Mouse (Mus musculus) brain, embryonic 18.5 days (tissue): Measurements from ENCODE around the gene Tulp2.
"Not testable (repeated sequence)": the region's sequence is repeated elsewhere in the genome, so short reads cannot be mapped to it uniquely, and the experiment has no call there.

Experiments
- DNase-seq: peaks from one replicate; pipeline ENCODE4 v3.0.0-alpha.2; 2012; ENCODE audit warnings: low read depth, low spot score

Gene Tulp2

GRCm38 (mm10) chr7:45486761-45487415 lies 5.2 kb downstream of the Tulp2 start, which contains the start of gene Gm45808:
Gene Gm45808 (minus strand): TSS chr7:45486811.
- no peak for DNase-seq

- no peak for DNase-seq
These were observed 6.2 kb downstream of the Tulp2 start for GRCm38 (mm10) chr7:45487861-45488292.

- DNase-seq, result no peak
These were observed 6.9 kb downstream of the Tulp2 start, which contains the start of gene Dhdh for GRCm38 (mm10) chr7:45488293-45489204. Gene Dhdh (minus strand): TSS chr7:45488805.

- DNase-seq, result no peak
These were observed 7.9 kb downstream of the Tulp2 start for GRCm38 (mm10) chr7:45489578-45489977.

GRCm38 (mm10) chr7:45490822-45491221 lies 9.1 kb downstream of the Tulp2 start:
- DNase-seq, result no peak

GRCm38 (mm10) chr7:45491264-45491663 lies 9.6 kb downstream of the Tulp2 start:
- DNase-seq, result no peak

GRCm38 (mm10) chr7:45492225-45492844 lies 10.7 kb downstream of the Tulp2 start:
- DNase-seq, result no peak

- DNase-seq, result no peak
These were observed 11.3 kb downstream of the Tulp2 start for GRCm38 (mm10) chr7:45492951-45493350.

- no peak for DNase-seq
These were observed 12.9 kb downstream of the Tulp2 start for GRCm38 (mm10) chr7:45494548-45494947.

- DNase-seq, result no peak
These were observed 16.8 kb downstream of the Tulp2 start for GRCm38 (mm10) chr7:45498427-45498826.

GRCm38 (mm10) chr7:45507583-45507982 lies 25.9 kb downstream of the Tulp2 start:
- DNase-seq, result no peak

- no peak for DNase-seq
These were observed 26.9 kb downstream of the Tulp2 start for GRCm38 (mm10) chr7:45508561-45508960.

GRCm38 (mm10) chr7:45509181-45509882 lies 27.7 kb downstream of the Tulp2 start:
- no peak for DNase-seq

GRCm38 (mm10) chr7:45509912-45510787 lies 28.5 kb downstream of the Tulp2 start, which contains the start of gene Nucb1:
Gene Nucb1 (minus strand): TSS chr7:45510406.
- DNase-seq, result peak; percentile 83

- no peak for DNase-seq
These were observed 32.7 kb downstream of the Tulp2 start for GRCm38 (mm10) chr7:45514411-45514810.

- DNase-seq, result no peak
These were observed 33.8 kb downstream of the Tulp2 start for GRCm38 (mm10) chr7:45515436-45515835.

GRCm38 (mm10) chr7:45516846-45517245 lies 35.2 kb downstream of the Tulp2 start:
- DNase-seq, result not testable (repeated sequence)

- DNase-seq, result no peak
These were observed 36.9 kb downstream of the Tulp2 start for GRCm38 (mm10) chr7:45518618-45519017.

- DNase-seq, result no peak
These were observed 37.9 kb downstream of the Tulp2 start for GRCm38 (mm10) chr7:45519345-45520120.

- DNase-seq, result no peak
These were observed 38.9 kb downstream of the Tulp2 start for GRCm38 (mm10) chr7:45520605-45521004.
